Mouse (Mus musculus): ENCODE results near the gene Krtap6-5. TPM values are rescaled to one million over a fixed set of nuclear protein-coding genes. Genes with fewer than 3 reads are reported as not detected.

Krtap6-5 gene
- total RNA-seq (2023) = not detected

GRCm38 (mm10) chr16:89047783-89048182, at the start of gene Krtap6-5:
Krtap6-5 (minus strand) TSS chr16:89047883.

GRCm38 (mm10) chr16:89063902-89064301, 16.2 kb upstream of the Krtap6-5 start, which contains the start of gene 1110025L11Rik:
1110025L11Rik (minus strand) TSS chr16:89064002.

GRCm38 (mm10) chr16:89041372-89041771, 6.3 kb downstream of the Krtap6-5 start, which contains the start of gene Gm10228:
Gm10228 (minus strand) TSS chr16:89041472.

GRCm38 (mm10) chr16:89031399-89031798, 16.3 kb downstream of the Krtap6-5 start, which contains the start of gene Krtap6-1:
Krtap6-1 (plus strand) TSS chr16:89031699.

DNA sequence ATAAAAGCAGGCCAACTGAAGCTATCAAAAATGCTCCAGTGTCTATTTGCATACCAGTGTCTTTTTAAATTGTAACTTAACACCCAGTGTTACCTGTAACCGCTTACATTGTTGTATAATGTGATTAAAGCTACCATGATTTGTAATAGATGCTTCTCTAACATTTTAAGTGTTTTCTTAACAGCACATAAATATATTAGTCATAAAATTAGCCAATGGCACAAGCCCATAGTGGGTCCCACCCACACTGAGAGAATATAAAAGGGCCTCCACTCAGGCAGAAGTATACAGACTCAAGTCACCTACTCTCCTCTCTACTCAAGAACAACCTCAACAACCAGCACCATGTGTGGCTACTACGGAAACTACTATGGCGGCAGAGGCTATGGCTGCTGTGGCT, 32.7 kb downstream of the Krtap6-5 start, which contains the start of gene Gm10229:
Gene Gm10229, plus strand, starts transcription at position 301 of the 400 bp plus-strand sequence.

GRCm38 (mm10) chr16:89010659-89011058, 37.0 kb downstream of the Krtap6-5 start, which contains the start of gene Krtap22-2:
Krtap22-2 (minus strand) TSS chr16:89010759.

Other genes with a start within 250 kb of the Krtap6-5 start
- gene Gm20741, start 235.7 kb downstream of the Krtap6-5 start, total RNA-seq (2023) = not detected
- gene Krtap15, start 227.7 kb downstream of the Krtap6-5 start, total RNA-seq (2023) = not detected
- gene Krtap14, start 221.7 kb downstream of the Krtap6-5 start, total RNA-seq (2023) = not detected
- not detected for gene Krtap19-1, start 178.5 kb downstream of the Krtap6-5 start, total RNA-seq (2023)
- not detected for gene Krtap19-2, start 173.6 kb downstream of the Krtap6-5 start, total RNA-seq (2023)
- gene Krtap19-3, start 169.8 kb downstream of the Krtap6-5 start, total RNA-seq (2023) = not detected
- not detected for gene Krtap19-4, start 162.8 kb downstream of the Krtap6-5 start, total RNA-seq (2023)
- not detected for gene Krtap19-5, start 151.4 kb downstream of the Krtap6-5 start, total RNA-seq (2023)
- gene Krtap19-9b, start 115.6 kb downstream of the Krtap6-5 start, total RNA-seq (2023) = not detected
- not detected for gene Krtap16-3, start 85.0 kb downstream of the Krtap6-5 start, total RNA-seq (2023)
- gene Krtap22-2, start 37.1 kb downstream of the Krtap6-5 start, total RNA-seq (2023) = not detected
- not detected for gene Gm10229, start 32.6 kb downstream of the Krtap6-5 start, total RNA-seq (2023)
- gene Krtap6-1, start 16.2 kb downstream of the Krtap6-5 start, total RNA-seq (2023) = not detected
- not detected for gene Gm10228, start 6.4 kb downstream of the Krtap6-5 start, total RNA-seq (2023)
- not detected for gene 1110025L11Rik, start 16.1 kb upstream of the Krtap6-5 start, total RNA-seq (2023)
- gene Krtap6-3, start 36.1 kb upstream of the Krtap6-5 start, total RNA-seq (2023) = not detected
- not detected for gene Gm6358, start 93.0 kb upstream of the Krtap6-5 start, total RNA-seq (2023)
- gene Gm10061, start 103.2 kb upstream of the Krtap6-5 start, total RNA-seq (2023) = not detected
- not detected for gene Gm9789, start 110.1 kb upstream of the Krtap6-5 start, total RNA-seq (2023)
- not detected for gene Gm7735, start 121.6 kb upstream of the Krtap6-5 start, total RNA-seq (2023)
- gene 1110057P08Rik, start 126.9 kb upstream of the Krtap6-5 start, total RNA-seq (2023) = not detected
- gene Krtap20-2, start 158.0 kb upstream of the Krtap6-5 start, total RNA-seq (2023) = not detected

Data from neutrophil, adult 83 days (primary cell).